Mouse (Mus musculus) T-helper 1 cell (primary cell): ENCODE measurements at regions not wholly inside any gene's neighbourhood (a gene's known extent, or its start where the extent isn't known, plus 50 kb on each side); places are given as distances from the start of the nearest gene placed in this dataset.

Source experiments
- in situ Hi-C: fragments of 300-600 bp; cut with MboI, MseI; formaldehyde crosslinking; loops from one replicate; pipeline ENCODE4 v1.15.1; 2025; ENCODE audit warnings: high pct_unique_total_duplicates

- in situ Hi-C loops: no loop called here
Measured at GRCm38 (mm10) chr4:120339371-120339770, 52.2 kb upstream of the Foxo6 start.

- in situ Hi-C loops: no loop called here
Measured at GRCm38 (mm10) chr4:120340686-120341085, 53.5 kb upstream of the Foxo6 start.

- in situ Hi-C loops: no loop called here
Measured at GRCm38 (mm10) chr4:120341933-120342332, 54.8 kb upstream of the Foxo6 start.

- in situ Hi-C loops: no loop called here
Measured at GRCm38 (mm10) chr4:120342658-120343057, 55.5 kb upstream of the Foxo6 start.

GRCm38 (mm10) chr4:120345676-120346465 is 58.7 kb upstream of the Foxo6 start:
- in situ Hi-C loops: no loop called here

- in situ Hi-C loops: loop anchor here (25.0 kb wide), 1 partner anchor 488 kb away; no protein-coding TSS in a partner anchor
Measured at GRCm38 (mm10) chr4:120349841-120350240, 55.2 kb upstream of the Scmh1 start.

GRCm38 (mm10) chr4:120353784-120354183 is 51.3 kb upstream of the Scmh1 start:
- in situ Hi-C loops: loop anchor here (25.0 kb wide), 1 partner anchor 491 kb away; no protein-coding TSS in a partner anchor
